Mouse (Mus musculus) intestine, postnatal 0 days (tissue): ENCODE data around the gene Ticrr. TPM values are rescaled to one million over a fixed set of nuclear protein-coding genes. Genes with fewer than 3 reads are reported as not detected.

ENCODE experiments used
- ATAC-seq: fragments of 200-750 bp; cut with Nextera tagmentation; 2 replicates; pipeline ENCODE4 v1.8.0; 2017; ENCODE audit warnings: mild to moderate bottlenecking, moderate TSS enrichment, moderate library complexity
- H3K27ac ChIP-seq: fragments of 300-500 bp; sonication (generic); 2 replicates; pipeline ENCODE4 v1.5.1; 2014; ENCODE audit warnings: mild to moderate bottlenecking, low read depth, low read length, moderate library complexity
- H3K27me3 ChIP-seq: fragments of 300-500 bp; sonication (generic); replicated peaks from 2 replicates; pipeline ENCODE4 v1.6.1; 2014; ENCODE audit warnings: low read length, mixed read lengths; ENCODE audit not compliant: control insufficient read depth, insufficient read depth
- H3K36me3 ChIP-seq: fragments of 300-500 bp; sonication (generic); 2 replicates; pipeline ENCODE4 v1.6.1; 2014; ENCODE audit warnings: mild to moderate bottlenecking, moderate library complexity; ENCODE audit not compliant: control insufficient read depth, insufficient read depth
- H3K4me1 ChIP-seq: fragments of 300-500 bp; sonication (generic); replicated peaks from 2 replicates; pipeline ENCODE4 v1.6.1; 2014; ENCODE audit warnings: antibody characterized with exemption, low read length, mixed read lengths; ENCODE audit not compliant: control insufficient read depth, insufficient read depth
- H3K4me2 ChIP-seq: fragments of 300-500 bp; sonication (generic); replicated peaks from 2 replicates; pipeline ENCODE4 v1.6.1; 2014; ENCODE audit warnings: low read depth, mild to moderate bottlenecking, moderate library complexity
- H3K4me3 ChIP-seq: fragments of 300-500 bp; sonication (generic); 2 replicates; pipeline ENCODE4 v1.5.1; 2014; ENCODE audit warnings: low read depth, low read length
- H3K9ac ChIP-seq: fragments of 300-500 bp; sonication (generic); 2 replicates; pipeline ENCODE4 v1.6.1; 2014; ENCODE audit warnings: mild to moderate bottlenecking, low read depth, low read length
- H3K9me3 ChIP-seq: fragments of 300-500 bp; sonication (generic); 2 replicates; pipeline ENCODE4 v1.6.1; 2016; ENCODE audit warnings: mixed run types; ENCODE audit not compliant: control insufficient read depth
- CTCF ChIP-seq: sonication (generic); IDR thresholded peaks from 2 replicates; pipeline ENCODE4 v1.5.1; 2016; ENCODE audit warnings: low read depth, mild to moderate bottlenecking, control low read depth, antibody characterized with exemption, moderate library complexity
- WGBS: fragments of 180-500 bp; shearing (Covaris S2); extraction: QIAGEN DNeasy Blood & Tissue Kit; methylation state at CpG from one replicate; pipeline ENCODE4 v1.1.7; 2014; 5-methylcytosine and 5-hydroxymethylcytosine counted together
- polyA plus RNA-seq: library from polyadenylated mRNA; unstranded; fragments of >200 nt; fragmentation: Nextera tagmentation; extraction: Ambion mirVana; gene quantifications from 2 replicates; pipeline ENCODE4 v1.2.1, GENCODE M21; 2015

The Ticrr gene
- polyA plus RNA-seq, 1 experiment from 2014 or later: 1.5 TPM

DNA sequence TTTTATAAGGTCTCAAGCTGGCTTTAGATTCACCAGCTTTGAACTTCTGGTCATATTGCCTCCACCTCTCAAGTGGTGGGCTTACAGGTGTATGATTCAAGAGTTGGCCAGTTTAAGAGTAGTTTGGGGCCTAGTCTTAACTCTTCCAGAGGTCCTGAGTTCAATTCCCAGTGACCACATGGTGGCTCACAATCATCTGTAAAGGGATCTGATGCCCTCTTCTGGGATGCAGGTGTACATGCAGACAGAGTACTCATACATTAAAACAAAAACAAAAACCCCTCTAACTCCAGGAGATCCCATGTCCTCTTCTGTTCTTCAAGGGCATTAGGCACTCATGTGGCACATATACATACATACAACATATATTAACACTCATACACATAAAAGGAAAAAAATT, 6.7 kb downstream of the Ticrr start:
- no peaks in the 10 kb centered on the region for H3K9me3 ChIP-seq
- H3K4me3 ChIP-seq: no peak overlapping the region
- H3K27me3 ChIP-seq: no peaks in the 10 kb centered on the region
- ATAC-seq: no peak
- no peak overlapping the region for H3K9ac ChIP-seq
- TF ChIP-seq CTCF: peak; percentile 38; the same call in 1 of the 2 replicates
- no peak overlapping the region for H3K4me2 ChIP-seq
- no peak overlapping the region for H3K27ac ChIP-seq
- H3K4me1 ChIP-seq: no peaks in the 10 kb centered on the region
- H3K36me3 ChIP-seq: peaks cover 24% of the 10 kb centered on the region

DNA sequence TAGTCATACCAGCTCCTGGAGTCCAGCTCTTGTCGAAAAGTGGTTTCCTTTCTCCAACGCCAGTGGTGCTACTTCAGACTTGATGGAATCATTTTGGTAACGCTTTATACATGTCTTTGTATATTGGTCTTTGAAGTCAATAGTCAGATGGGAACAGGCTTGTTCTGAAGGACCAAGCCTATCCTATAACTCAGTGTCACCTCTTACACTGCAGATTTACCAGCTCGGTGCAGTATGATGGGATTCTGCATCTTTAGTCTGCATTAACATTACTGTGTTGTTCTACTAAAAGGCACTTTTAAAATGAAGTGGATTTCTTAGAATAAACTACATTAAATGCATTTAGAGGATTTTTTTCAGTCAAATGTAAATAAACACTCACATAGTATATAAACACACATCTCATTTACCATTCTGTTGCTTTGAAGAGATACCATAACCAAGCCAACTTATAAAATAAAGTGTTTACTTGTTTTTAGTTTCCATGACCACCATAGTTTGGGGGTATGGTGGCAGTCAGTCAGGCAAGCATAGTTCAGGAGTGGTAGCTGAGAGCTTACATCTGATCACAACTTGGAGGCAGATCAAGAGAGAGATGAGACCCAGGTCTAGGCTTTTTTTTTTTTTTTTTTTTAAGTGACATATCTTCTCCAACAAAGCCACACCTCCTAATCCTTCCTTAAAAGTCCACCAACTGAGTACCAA, 11.1 kb downstream of the Ticrr start:
- 83% methylated on average over 4 of the region's 4 CpGs for WGBS
- H3K36me3 ChIP-seq: peaks cover 42% of the 10 kb centered on the region

DNA sequence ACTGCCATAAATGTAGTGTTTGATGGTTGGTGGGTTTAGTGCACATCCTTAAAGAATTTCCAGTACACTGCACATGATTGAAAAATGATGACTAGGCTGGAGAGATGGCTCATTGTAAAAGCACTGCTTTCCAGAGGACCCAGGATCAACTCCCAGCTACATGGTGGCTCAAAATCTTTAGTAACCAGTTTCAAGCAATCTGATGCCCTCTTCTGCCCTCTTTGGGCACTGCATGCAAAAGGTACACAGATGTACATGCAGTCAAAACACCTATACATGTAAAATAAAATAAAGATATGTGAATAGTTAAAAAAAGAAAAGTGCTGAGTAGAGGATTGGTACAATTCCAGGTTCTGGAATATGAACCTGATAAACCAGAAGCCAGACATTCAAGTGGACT, 19.2 kb downstream of the Ticrr start:
- Histone ChIP-seq H3K9ac (no peak overlapping the region), H3K4me3 (no peak overlapping the region), H3K9me3 (no peaks in the 10 kb centered on the region), H3K4me2 (no peak overlapping the region), H3K27ac (no peak overlapping the region), H3K27me3 (no peaks in the 10 kb centered on the region), H3K4me1 (no peaks in the 10 kb centered on the region), H3K36me3 (peaks cover 60% of the 10 kb centered on the region)
- ATAC-seq: no peak
- TF ChIP-seq CTCF: peak; percentile 59

More for the DNA sequence above, 11.1 kb downstream of the Ticrr start:
- Histone ChIP-seq H3K4me2 (no peak overlapping the region), H3K27me3 (no peaks in the 10 kb centered on the region), H3K4me1 (no peaks in the 10 kb centered on the region), H3K27ac (no peak overlapping the region), H3K4me3 (no peak overlapping the region), H3K9me3 (no peaks in the 10 kb centered on the region), H3K9ac (no peak overlapping the region)
- TF ChIP-seq CTCF: no peak
- ATAC-seq: no peak

DNA sequence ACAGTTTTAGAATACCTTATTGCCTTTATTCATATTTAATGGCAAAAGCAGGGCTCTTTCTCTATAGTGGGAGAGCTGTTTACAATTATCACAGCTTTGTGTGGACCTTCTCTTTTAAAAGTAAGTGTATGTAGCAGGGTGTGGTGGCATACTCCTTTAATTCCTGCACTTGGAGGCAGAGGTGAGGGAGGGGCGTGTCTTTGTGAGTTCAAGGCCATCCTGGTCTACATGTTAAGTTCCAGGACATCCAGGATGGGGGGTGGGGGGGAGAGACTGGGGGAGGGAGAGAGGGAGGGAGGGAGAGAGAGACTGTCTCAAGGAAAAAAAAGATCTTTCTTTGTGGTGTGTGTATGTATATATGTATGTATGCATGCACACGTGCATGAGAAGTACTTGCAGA, 20.2 kb downstream of the Ticrr start:
- Histone ChIP-seq H3K27me3 (no peaks in the 10 kb centered on the region), H3K36me3 (peaks cover 64% of the 10 kb centered on the region), H3K9me3 (no peaks in the 10 kb centered on the region), H3K9ac (no peak overlapping the region), H3K27ac (no peak overlapping the region), H3K4me2 (no peak overlapping the region), H3K4me3 (no peak overlapping the region), H3K4me1 (no peaks in the 10 kb centered on the region)
- ATAC-seq: no peak
- 89% methylated on average over 2 of the region's 2 CpGs for WGBS
- TF ChIP-seq CTCF: no peak

DNA sequence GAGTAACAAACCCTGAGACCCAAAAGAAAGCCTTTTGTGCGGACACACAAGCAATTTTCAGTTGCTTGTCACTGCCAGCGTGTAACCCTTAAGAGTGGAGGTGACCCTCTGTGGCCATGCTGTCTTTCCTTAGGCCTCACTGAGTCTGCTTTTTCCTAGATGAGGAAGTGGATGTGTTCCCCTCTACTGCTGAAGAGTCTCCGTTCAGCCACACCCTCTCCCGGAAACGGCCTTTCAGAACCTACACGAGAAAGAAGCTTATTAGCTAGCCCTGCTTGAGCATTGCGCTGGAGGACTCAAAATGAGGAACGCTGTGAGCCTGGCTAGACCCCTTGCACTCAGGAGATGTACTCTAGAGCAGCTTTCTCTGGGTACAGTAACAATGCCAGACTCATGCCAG, 36.5 kb downstream of the Ticrr start:
- 81% methylated on average over 8 of the region's 8 CpGs for WGBS
- H3K27ac ChIP-seq: no peak overlapping the region
- no peaks in the 10 kb centered on the region for H3K9me3 ChIP-seq
- no peak overlapping the region for H3K4me3 ChIP-seq
- peaks cover 67% of the 10 kb centered on the region for H3K36me3 ChIP-seq
- H3K9ac ChIP-seq: no peak overlapping the region
- no peak overlapping the region for H3K4me2 ChIP-seq
- ATAC-seq: no peak
- H3K27me3 ChIP-seq: no peaks in the 10 kb centered on the region
- no peaks in the 10 kb centered on the region for H3K4me1 ChIP-seq
- no peak for TF ChIP-seq CTCF

DNA sequence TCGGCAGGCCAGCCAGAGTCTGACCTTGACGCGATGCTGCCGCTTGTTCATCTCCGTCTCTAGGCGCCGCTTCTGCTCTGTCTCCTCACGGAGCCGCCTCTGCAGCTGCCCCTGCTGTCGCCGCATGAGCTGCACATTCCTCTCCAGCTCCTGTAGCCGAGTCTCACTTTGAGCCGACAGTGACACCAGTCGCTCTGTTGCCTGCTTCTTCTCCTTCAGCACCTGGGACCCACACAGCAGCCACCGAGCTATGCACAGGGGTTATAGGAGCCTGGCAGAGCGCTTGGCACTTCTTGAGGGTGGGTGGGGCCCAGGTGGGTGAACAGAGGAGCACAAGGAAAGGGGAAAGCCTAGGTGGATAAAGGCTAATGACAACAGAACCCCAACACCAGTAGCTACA, 42.8 kb downstream of the Ticrr start:
- H3K27ac ChIP-seq: no peak overlapping the region
- no peak for TF ChIP-seq CTCF
- H3K4me2 ChIP-seq: no peak overlapping the region
- H3K9me3 ChIP-seq: no peaks in the 10 kb centered on the region
- H3K4me3 ChIP-seq: no peak overlapping the region
- no peak overlapping the region for H3K9ac ChIP-seq
- H3K4me1 ChIP-seq: no peaks in the 10 kb centered on the region
- 86% methylated on average over 16 of the region's 16 CpGs for WGBS
- ATAC-seq: no peak
- no peaks in the 10 kb centered on the region for H3K27me3 ChIP-seq
- H3K36me3 ChIP-seq: peaks cover 14% of the 10 kb centered on the region; the same call in 1 of the 2 replicates
